Comparison of ENCODE assay signal across 21 mouse cellular contexts in genomic region chr7:122630386-122630785, GRCm38 (mm10). TPM values are rescaled to one million over a fixed set of nuclear protein-coding genes. Genes with fewer than 3 reads are reported as not detected.
DNase-seq lines count a peak whose midpoint lies in the region; ATAC-seq lines count a peak whose summit lies in the region.
"Had no signal": no experiment of that assay in that cellular context is flagged by ENCODE, and none has a peak within 500 bp of the region (broad histone marks: within the 10 kb centered on the region; RNA-seq: fewer than 3 reads in every experiment).

No protein-coding gene starts in this region.

- H3K27ac ChIP-seq in hindbrain, embryonic 14.5 days, result no peak overlapping the region
- H3K27ac ChIP-seq: embryonic facial prominence, embryonic 15.5 days; forebrain, embryonic 10.5 days; forebrain, embryonic 15.5 days; heart, embryonic 13.5 days; hindbrain, embryonic 12.5 days; hindbrain, postnatal 0 days had no signal

- H3K27me3 ChIP-seq in hindbrain, embryonic 14.5 days (ENCODE audit: control insufficient read depth, insufficient read depth, low read length), result no peaks in the 10 kb centered on the region
- H3K27me3 ChIP-seq: embryonic facial prominence, embryonic 15.5 days; forebrain, embryonic 15.5 days; heart, embryonic 13.5 days; hindbrain, embryonic 12.5 days had no signal

- no peak for ATAC-seq in cerebellum, adult (ENCODE audit: insufficient number of reproducible peaks, low FRiP score, low TSS enrichment)
- ATAC-seq in hindbrain, embryonic 14.5 days (ENCODE audit: low FRiP score), result no peak
- ATAC-seq: forebrain, embryonic 15.5 days; hindbrain, postnatal 0 days had no signal

- H3K36me3 ChIP-seq in hindbrain, embryonic 14.5 days (replicated peaks; ENCODE audit: control insufficient read depth, insufficient read depth), result no peaks in the 10 kb centered on the region
- H3K36me3 ChIP-seq: embryonic facial prominence, embryonic 15.5 days; forebrain, embryonic 10.5 days; forebrain, embryonic 15.5 days; heart, embryonic 13.5 days; hindbrain, embryonic 12.5 days had no signal

- 90% methylated on average over 2 of the region's 2 CpGs for WGBS in hindbrain, embryonic 14.5 days

- H3K4me3 ChIP-seq in hindbrain, embryonic 14.5 days (replicated peaks; ENCODE audit: low read length), result no peak overlapping the region
- H3K4me3 ChIP-seq: embryonic facial prominence, embryonic 15.5 days; erythroblast, embryonic 14.5 days; forebrain, embryonic 10.5 days; forebrain, embryonic 15.5 days; heart, embryonic 13.5 days; hindbrain, embryonic 12.5 days had no signal

- peak; percentile 42 for DNase-seq in cerebellum, adult 11-12 months
- peak; percentile 39 for DNase-seq in cerebellum, adult 8-10 months
- peak; percentile 53 to 56 for DNase-seq in cerebellum, postnatal 14 days
- DNase-seq in hindbrain, embryonic 14.5 days (ENCODE audit: low spot score), result no peak
- DNase-seq in lung, postnatal 25 days (ENCODE audit: low spot score), result no peak
- DNase-seq in adrenal gland, adult (ENCODE audit: inconsistent age in 2 of 2, low spot score in 1 of 2), result no peak
- DNase-seq: adrenal gland, postnatal 14 days; embryo, embryonic 11 days; gastrocnemius, postnatal 36 days; heart, adult 11 months; heart, postnatal 4 days; kidney, adult 18-20 months had no signal

- H3K9ac ChIP-seq in hindbrain, embryonic 14.5 days, result no peak overlapping the region
- H3K9ac ChIP-seq: embryonic facial prominence, embryonic 15.5 days; forebrain, embryonic 15.5 days; heart, embryonic 13.5 days; hindbrain, embryonic 12.5 days had no signal

- no peaks in the 10 kb centered on the region for H3K4me1 ChIP-seq in hindbrain, embryonic 14.5 days (replicated peaks; ENCODE audit: control insufficient read depth, insufficient read depth, low read length)
- H3K4me1 ChIP-seq: embryonic facial prominence, embryonic 15.5 days; forebrain, embryonic 15.5 days; hindbrain, embryonic 12.5 days had no signal

- no peaks in the 10 kb centered on the region for H3K9me3 ChIP-seq in hindbrain, embryonic 14.5 days (ENCODE audit: control insufficient read depth, low read length)
- H3K9me3 ChIP-seq: embryonic facial prominence, embryonic 15.5 days; forebrain, embryonic 10.5 days; forebrain, embryonic 15.5 days; heart, embryonic 13.5 days; hindbrain, embryonic 12.5 days had no signal

- H3K4me2 ChIP-seq in hindbrain, embryonic 14.5 days (replicated peaks), result no peak overlapping the region
- H3K4me2 ChIP-seq: embryonic facial prominence, embryonic 15.5 days; forebrain, embryonic 15.5 days; heart, embryonic 13.5 days; hindbrain, embryonic 12.5 days had no signal

RNA-seq across cellular contexts. Expression of gene Cacng3, which starts 39.9 kb away (rescaled TPM):
- polyA plus RNA-seq in hindbrain, embryonic 14.5 days (2014; fragmentation: Nextera tagmentation; extraction: Ambion mirVana), result 22.1 and 26.6 TPM in 2 replicates
- polyA plus RNA-seq: C2C12; erythroblast, embryonic 14.5 days had no signal

Comparison
In these comparisons a context has a peak if more than half of its experiments do, and no peak if none do; other contexts are left out.
1. DNase-seq: peak in cerebellum, adult 11-12 months (single experiment), cerebellum, adult 8-10 months (single experiment) and cerebellum, postnatal 14 days (2 of 2); none in hindbrain, embryonic 14.5 days (single experiment), lung, postnatal 25 days (single experiment) and adrenal gland, adult (0 of 2).